Mouse (Mus musculus): Measurements from ENCODE around the gene Rsrp1.
A peak's percentile ranks its signal among the peaks of the same experiment; 100 is the strongest.

DNA sequence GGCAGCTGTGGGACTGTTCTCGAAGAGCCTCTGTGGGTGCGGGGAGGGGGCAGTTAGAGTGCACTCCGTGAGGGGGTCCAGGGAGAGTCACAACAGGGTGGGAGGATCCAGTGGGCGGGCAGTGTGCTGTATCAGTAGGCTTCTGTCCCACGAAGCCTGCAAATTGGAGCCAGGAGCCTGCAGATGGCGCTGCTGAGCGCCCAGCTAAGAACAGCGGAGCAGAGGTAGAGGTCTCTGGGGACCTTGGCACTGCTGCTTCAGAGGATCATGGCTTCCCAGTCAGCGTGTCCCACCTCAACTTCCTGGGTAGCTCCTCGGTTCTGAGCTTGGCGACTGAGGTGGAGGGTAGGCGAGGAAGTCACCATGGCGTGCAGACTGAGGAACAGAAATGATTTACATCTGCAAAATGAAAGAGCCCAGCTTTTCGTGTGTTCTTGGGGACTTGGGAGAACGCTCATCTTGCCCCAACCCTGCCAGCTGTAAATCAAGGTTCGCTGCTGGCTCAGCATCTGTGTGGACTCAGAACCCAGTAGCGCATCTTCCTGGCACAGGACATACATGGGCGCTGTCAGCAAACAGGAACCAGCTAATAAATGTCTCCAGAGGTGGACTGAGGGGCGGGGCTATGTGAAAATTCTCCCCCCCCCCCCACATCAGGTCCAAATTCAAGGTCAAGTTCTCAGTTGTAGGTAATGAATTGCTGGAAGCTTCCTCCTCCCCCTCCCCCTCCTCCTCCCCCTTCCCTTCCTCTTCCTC lies 39.8 kb downstream of the Rsrp1 start:
- TF ChIP-seq POLR2A (IDR thresholded peaks at IDR 0.05; ENCODE audit: borderline replicate concordance, control insufficient read depth, low read depth, low read length) = no peak
- TF ChIP-seq CTCF (IDR thresholded peaks at IDR 0.05; ENCODE audit: control insufficient read depth, insufficient read depth, low read length) = peak; percentile 78
